Mouse (Mus musculus) hindlimb bud, embryonic 11.5 days (tissue): ENCODE results near the gene Pitpnb.

Experiments used
- DNase-seq: peaks from one replicate; pipeline ENCODE4 v3.0.0-alpha.2; 2012; ENCODE audit warnings: low read depth, low spot score; ENCODE audit errors: extremely low spot score

Gene Pitpnb

DNA sequence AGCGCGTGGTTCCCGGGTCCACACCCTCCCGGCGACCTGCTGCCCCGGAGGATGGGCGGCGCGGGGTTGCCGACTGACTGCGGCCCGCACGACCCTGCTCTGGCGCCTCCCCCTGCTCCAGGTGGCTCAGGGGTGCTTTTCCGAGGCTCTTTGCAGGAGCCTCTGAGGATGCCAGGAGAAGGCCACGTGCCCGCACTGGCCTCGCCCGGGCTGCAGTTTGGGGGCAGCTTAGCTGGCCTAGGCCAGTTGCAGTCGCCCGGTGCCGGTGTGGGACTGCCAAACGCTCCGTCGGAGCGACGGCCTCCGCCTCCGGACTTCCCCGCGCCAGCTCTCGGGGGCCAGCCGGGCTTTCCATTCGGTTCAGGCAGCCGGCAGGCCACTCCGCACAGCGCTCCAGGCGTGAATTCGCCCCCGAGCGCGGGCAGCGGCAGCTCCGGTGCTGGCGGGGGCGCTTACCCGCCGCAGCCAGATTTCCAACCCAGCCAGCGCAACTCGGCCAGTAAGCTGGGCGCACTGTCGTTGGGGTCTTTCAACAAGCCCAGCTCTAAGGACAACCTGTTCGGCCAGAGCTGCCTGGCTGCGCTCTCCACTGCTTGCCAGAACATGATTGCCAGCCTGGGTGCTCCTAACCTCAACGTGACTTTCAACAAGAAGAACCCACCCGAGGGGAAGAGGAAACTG, 89.6 kb downstream of the Pitpnb start:
- DNase-seq: no peak

- DNase-seq: no peak
Measured at GRCm38 (mm10) chr5:111420896-111421295, 90.3 kb downstream of the Pitpnb start.

- no peak for DNase-seq
Measured at GRCm38 (mm10) chr5:111421424-111421823, 90.9 kb downstream of the Pitpnb start.

- DNase-seq: no peak
Measured at GRCm38 (mm10) chr5:111422058-111422800, 91.7 kb downstream of the Pitpnb start.

GRCm38 (mm10) chr5:111423011-111423410, 92.4 kb downstream of the Pitpnb start:
- no peak for DNase-seq

- no peak for DNase-seq
Measured at GRCm38 (mm10) chr5:111423616-111424015, 93.1 kb downstream of the Pitpnb start.

GRCm38 (mm10) chr5:111425813-111426212, 95.2 kb downstream of the Pitpnb start:
- DNase-seq: no peak

DNA sequence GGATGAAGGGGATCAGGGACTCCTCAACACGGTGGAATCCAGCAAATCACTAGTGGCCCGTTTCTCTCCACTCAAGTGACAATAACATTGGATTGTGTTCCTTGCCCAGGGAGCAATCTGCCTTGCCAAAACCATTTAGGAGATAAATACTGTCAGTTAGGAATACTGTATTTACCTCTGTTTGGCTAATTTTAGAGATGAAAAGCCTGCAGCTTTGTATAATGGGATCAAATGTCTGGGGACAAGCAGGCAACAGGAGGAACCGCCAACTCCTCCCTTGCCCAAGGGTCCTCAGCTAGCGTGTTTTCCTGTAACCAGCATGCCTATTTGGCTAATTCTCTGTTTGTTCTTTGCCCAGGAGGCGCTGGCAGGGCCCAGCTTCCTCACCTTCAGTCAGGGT, 95.7 kb downstream of the Pitpnb start:
- no peak for DNase-seq

GRCm38 (mm10) chr5:111428882-111429281, 98.3 kb downstream of the Pitpnb start:
- DNase-seq: no peak

DNA sequence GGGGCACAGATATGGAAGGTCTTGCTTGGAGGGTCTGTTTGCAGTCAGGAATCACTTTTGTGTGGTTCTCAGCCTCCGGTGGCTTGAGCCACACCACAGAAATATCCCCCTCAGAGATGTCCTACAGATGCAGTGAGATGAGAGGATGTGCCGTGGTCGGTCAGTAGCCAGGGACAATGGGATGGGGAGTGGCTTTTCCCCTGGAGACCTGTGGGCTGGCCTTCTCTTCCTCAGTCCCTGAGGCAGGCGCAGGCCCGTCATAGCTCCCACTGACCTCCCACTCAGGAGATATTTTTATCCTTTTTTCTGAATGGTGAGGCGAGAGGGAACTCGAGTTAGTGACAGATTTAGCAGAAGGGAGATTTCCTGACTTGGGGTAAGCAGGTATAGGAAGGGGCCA, 99.2 kb downstream of the Pitpnb start:
- DNase-seq: no peak

DNA sequence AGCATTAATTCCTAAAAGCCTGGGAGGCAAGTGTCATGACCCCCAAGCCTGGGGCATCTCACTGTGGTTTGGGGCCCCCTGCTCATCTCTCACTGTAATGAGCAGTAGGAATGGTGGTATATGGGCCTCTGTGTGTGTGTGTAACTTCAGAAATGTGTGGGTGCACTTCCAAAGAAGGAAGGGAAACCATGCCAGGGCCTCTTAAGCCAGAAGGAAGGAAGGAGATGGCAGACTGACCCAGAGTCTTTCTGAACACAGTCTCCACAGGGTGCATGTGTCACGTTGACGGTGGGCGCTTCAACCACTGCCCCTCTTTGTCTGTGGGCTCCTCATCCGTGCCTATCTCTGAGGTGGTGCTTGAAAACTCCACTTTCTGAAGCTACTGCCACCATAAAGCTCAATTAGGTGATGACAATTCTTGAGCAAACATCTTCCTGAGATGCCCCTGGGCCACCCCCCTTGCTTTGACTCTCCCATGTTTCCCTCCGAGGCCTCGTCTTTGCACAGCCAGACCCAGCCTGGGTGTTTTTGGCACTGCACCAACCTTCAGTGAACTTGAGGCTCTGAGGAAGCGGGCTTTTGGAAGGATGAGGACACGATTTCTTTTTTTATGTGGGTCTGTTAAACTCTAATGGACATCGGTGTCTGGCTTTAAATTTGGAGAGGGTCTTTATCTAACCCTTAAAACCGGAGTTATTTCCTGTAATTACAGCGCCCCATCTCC, 100.6 kb downstream of the Pitpnb start:
- DNase-seq: no peak

- DNase-seq: no peak
Measured at GRCm38 (mm10) chr5:111432842-111433241, 102.3 kb downstream of the Pitpnb start.

GRCm38 (mm10) chr5:111434342-111434842, 103.8 kb downstream of the Pitpnb start:
- DNase-seq: no peak

- no peak for DNase-seq
Measured at GRCm38 (mm10) chr5:111436260-111436659, 105.7 kb downstream of the Pitpnb start.

DNA sequence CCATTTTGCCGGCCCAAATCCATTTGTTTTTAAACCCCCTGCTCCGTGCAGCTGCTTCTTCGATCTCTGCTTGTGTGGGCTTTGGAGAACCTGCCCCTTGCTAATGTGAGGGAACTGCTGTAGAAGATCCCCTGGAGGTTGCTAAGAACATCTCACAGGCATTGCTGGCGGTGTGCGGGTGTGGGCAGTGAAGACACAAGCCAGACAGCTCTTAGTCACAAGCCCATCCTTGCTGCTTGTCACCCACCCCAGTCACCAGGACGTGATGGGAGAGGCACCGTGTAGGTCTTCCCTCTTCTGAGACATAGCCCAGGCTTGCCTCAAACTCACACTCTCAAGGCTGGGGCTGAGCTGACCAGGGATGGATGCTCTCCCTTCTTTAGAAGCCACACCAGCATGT, 106.6 kb downstream of the Pitpnb start:
- DNase-seq: no peak
